Mouse (Mus musculus) CH12.LX (cell line): ENCODE data around the gene Pfkfb4. TPM values are rescaled to one million over a fixed set of nuclear protein-coding genes. Genes with fewer than 3 reads are reported as not detected.

Experiments used
- DNase-seq: peaks from one replicate; pipeline ENCODE4 v3.0.0-alpha.2; 2013; ENCODE audit errors: extremely low read depth
- H3K27ac ChIP-seq: 2 replicates; pipeline ENCODE4 v1.5.1; 2012; ENCODE audit warnings: low read depth, mild to moderate bottlenecking, control low read depth, moderate library complexity; ENCODE audit not compliant: insufficient read depth
- H3K27me3 ChIP-seq: replicated peaks from 2 replicates; pipeline ENCODE3; 2012; ENCODE audit warnings: inconsistent platforms
- H3K36me3 ChIP-seq, 2 experiments: replicated peaks in 1 of 2; 2 replicates each; pipeline versions ENCODE3 to v1.6.1; 2012; ENCODE audit warnings: inconsistent platforms in 1 of 2, low read length in 1 of 2, mild to moderate bottlenecking in 1 of 2, mixed read lengths in 1 of 2, moderate library complexity in 1 of 2; ENCODE audit not compliant: control insufficient read depth in 1 of 2, insufficient read depth in 1 of 2
- H3K4me1 ChIP-seq, 2 experiments: 2 replicates each; pipeline ENCODE4 v1.6.1; 2012; ENCODE audit warnings: inconsistent platforms in 1 of 2, moderate library complexity in 1 of 2; ENCODE audit not compliant: insufficient read depth in 2 of 2, control insufficient read depth in 1 of 2
- H3K4me2 ChIP-seq: 2 replicates; pipeline ENCODE4 v1.6.1; 2012; ENCODE audit warnings: low read depth, mild to moderate bottlenecking, control low read depth; ENCODE audit not compliant: poor library complexity, insufficient read depth, severe bottlenecking
- H3K4me3 ChIP-seq, 3 experiments: fragments of 150-350 bp in 1 of 3; sonication (generic) in 1 of 3; replicated peaks in 1 of 3; 2 replicates each; pipeline versions ENCODE3 to v1.5.1; 2011 to 2012; ENCODE audit warnings: low read depth in 2 of 3, low read length in 2 of 3, mild to moderate bottlenecking in 2 of 3, moderate library complexity in 2 of 3, control low read depth in 1 of 3, improper control_type of control experiment in 1 of 3, inconsistent platforms in 1 of 3, mixed read lengths in 1 of 3; ENCODE audit not compliant: poor library complexity in 1 of 3
- H3K79me2 ChIP-seq: replicated peaks from 2 replicates; pipeline ENCODE4 v1.6.1; 2012; ENCODE audit warnings: mild to moderate bottlenecking, moderate library complexity; ENCODE audit not compliant: control insufficient read depth, poor library complexity, insufficient read depth, severe bottlenecking; ENCODE audit errors: extremely low read depth
- H3K9ac ChIP-seq: 2 replicates; pipeline ENCODE4 v1.6.1; 2012; ENCODE audit warnings: low read depth, mild to moderate bottlenecking, control low read depth, moderate library complexity; ENCODE audit not compliant: insufficient read depth
- H3K9me3 ChIP-seq: replicated peaks from 2 replicates; pipeline ENCODE3; 2012; ENCODE audit warnings: low read length, inconsistent platforms, mixed read lengths
- BHLHE40 ChIP-seq: IDR thresholded peaks from 2 replicates; pipeline ENCODE4 v1.6.1; 2011; ENCODE audit warnings: mild to moderate bottlenecking, low read depth, low read length, improper control_type of control experiment
- CHD1 ChIP-seq: IDR thresholded peaks from 2 replicates; pipeline ENCODE4 v1.6.1; 2012; ENCODE audit warnings: low read depth, low read length, improper control_type of control experiment, inconsistent platforms
- CHD2 ChIP-seq: IDR thresholded peaks from 2 replicates; pipeline ENCODE4 v1.6.1; 2011; ENCODE audit warnings: low read length, improper control_type of control experiment
- CTCF ChIP-seq, 2 experiments: IDR thresholded peaks in 1 of 2; conservative IDR thresholded peaks in 1 of 2; 2 replicates each; pipeline ENCODE4 v1.5.1; 2011 to 2012; ENCODE audit warnings: low read depth in 2 of 2, low read length in 2 of 2, improper control_type of control experiment in 1 of 2, inconsistent platforms in 1 of 2, mild to moderate bottlenecking in 1 of 2, moderate library complexity in 1 of 2
- E2F4 ChIP-seq: IDR thresholded peaks from 2 replicates; pipeline ENCODE4 v1.6.1; 2011; ENCODE audit warnings: low read depth, low read length, improper control_type of control experiment; ENCODE audit not compliant: insufficient replicate concordance
- EP300 ChIP-seq: IDR thresholded peaks from 2 replicates; pipeline ENCODE4 v1.6.1; 2011; ENCODE audit warnings: low read length, improper control_type of control experiment
- ETS1 ChIP-seq: conservative IDR thresholded peaks from 2 replicates; pipeline ENCODE4 v1.6.1; 2012; ENCODE audit warnings: low read depth, mild to moderate bottlenecking, inconsistent platforms, low read length, improper control_type of control experiment, moderate library complexity
- GABPA ChIP-seq: IDR thresholded peaks from 2 replicates; pipeline ENCODE4 v1.6.1; 2012; ENCODE audit warnings: low read depth, low read length, improper control_type of control experiment, inconsistent platforms; ENCODE audit not compliant: insufficient replicate concordance
- HCFC1 ChIP-seq: IDR thresholded peaks from 2 replicates; pipeline ENCODE4 v1.6.1; 2012; ENCODE audit warnings: low read depth, mild to moderate bottlenecking, inconsistent platforms, low read length, improper control_type of control experiment
- JUN ChIP-seq: IDR thresholded peaks from 2 replicates; pipeline ENCODE4 v1.6.1; 2011; ENCODE audit warnings: low read depth, mild to moderate bottlenecking, low read length, improper control_type of control experiment, moderate library complexity; ENCODE audit not compliant: insufficient read depth
- MAFK ChIP-seq: IDR thresholded peaks from 2 replicates; pipeline ENCODE4 v1.6.1; 2011; ENCODE audit warnings: low read length, improper control_type of control experiment; ENCODE audit not compliant: insufficient replicate concordance
- MAZ ChIP-seq: IDR thresholded peaks from 2 replicates; pipeline ENCODE4 v1.6.1; 2012; ENCODE audit warnings: low read depth, mild to moderate bottlenecking, inconsistent platforms, low read length, improper control_type of control experiment, moderate library complexity
- MYC ChIP-seq: IDR thresholded peaks from 2 replicates; pipeline ENCODE4 v1.6.1; 2011; ENCODE audit warnings: low read depth, mild to moderate bottlenecking, improper control_type of control experiment, low read length
- NELFE ChIP-seq: IDR thresholded peaks from 2 replicates; pipeline ENCODE4 v1.6.1; 2011; ENCODE audit warnings: low read depth, low read length, improper control_type of control experiment
- PAX5 ChIP-seq: IDR thresholded peaks from 2 replicates; pipeline ENCODE4 v1.6.1; 2012; ENCODE audit warnings: low read length, inconsistent platforms, mixed read lengths
- POLR2A ChIP-seq: IDR thresholded peaks from 2 replicates; pipeline ENCODE4 v1.6.1; 2011; ENCODE audit warnings: low read depth, mild to moderate bottlenecking, improper control_type of control experiment, low read length
- RAD21 ChIP-seq: IDR thresholded peaks from 2 replicates; pipeline ENCODE4 v1.6.1; 2011; ENCODE audit warnings: low read depth, mild to moderate bottlenecking, low read length, improper control_type of control experiment, moderate library complexity
- RCOR1 ChIP-seq: conservative IDR thresholded peaks from 2 replicates; pipeline ENCODE4 v1.6.1; 2012; ENCODE audit warnings: low read depth, mild to moderate bottlenecking, inconsistent platforms, low read length, improper control_type of control experiment
- SIN3A ChIP-seq: IDR thresholded peaks from 2 replicates; pipeline ENCODE4 v1.6.1; 2012; ENCODE audit warnings: low read length, improper control_type of control experiment, inconsistent platforms
- TBP ChIP-seq: conservative IDR thresholded peaks from 2 replicates; pipeline ENCODE4 v1.6.1; 2011; ENCODE audit warnings: low read depth, low read length, improper control_type of control experiment
- TCF12 ChIP-seq: IDR thresholded peaks from 2 replicates; pipeline ENCODE4 v1.6.1; 2014; ENCODE audit warnings: low read depth, mild to moderate bottlenecking, inconsistent platforms, low read length, improper control_type of control experiment
- UBTF ChIP-seq: IDR thresholded peaks from 2 replicates; pipeline ENCODE4 v1.6.1; 2012; ENCODE audit warnings: low read depth, mild to moderate bottlenecking, inconsistent platforms, low read length, improper control_type of control experiment, moderate library complexity
- ZC3H11A ChIP-seq: IDR thresholded peaks from 2 replicates; pipeline ENCODE4 v1.6.1; 2012; ENCODE audit warnings: low read depth, mild to moderate bottlenecking, inconsistent platforms, low read length, improper control_type of control experiment
- ZKSCAN1 ChIP-seq: IDR thresholded peaks from 2 replicates; pipeline ENCODE4 v1.6.1; 2012; ENCODE audit warnings: low read depth, inconsistent platforms, low read length, improper control_type of control experiment, borderline replicate concordance
- ZMIZ1 ChIP-seq: IDR thresholded peaks from 2 replicates; pipeline ENCODE4 v1.6.1; 2012; ENCODE audit warnings: low read depth, mild to moderate bottlenecking, inconsistent platforms, low read length, improper control_type of control experiment
- ZNF384 ChIP-seq: IDR thresholded peaks from 2 replicates; pipeline ENCODE4 v1.6.1; 2012; ENCODE audit warnings: low read depth, low read length, improper control_type of control experiment, inconsistent platforms
- dilution Hi-C: fragments of 300-500 bp; cut with MboI; formaldehyde crosslinking; loops from 2 replicates; pipeline ENCODE4 v1.14.3; 2020; ENCODE audit warnings: low sequenced_read_pairs; ENCODE audit not compliant: extremely low pct_unique_long_range_greater_than_20kb, extremely low pct_ligation_motif_present
- in situ Hi-C: fragments of 300-500 bp; cut with MboI; formaldehyde crosslinking; loops from 3 replicates; pipeline ENCODE4 v1.14.3; 2019; ENCODE audit warnings: low sequenced_read_pairs, low pct_ligation_motif_present, low pct_unique_long_range_greater_than_20kb, mixed read lengths
- polyA plus RNA-seq: library from polyadenylated mRNA; unstranded; fragments of >175 nt; gene quantifications from 2 replicates; pipeline ENCODE4 v1.2.1, GENCODE M21; 2012; ENCODE audit warnings: low read depth; ENCODE audit not compliant: insufficient read length
- total RNA-seq, 2 experiments: library from RNA; depleted of rRNA; stranded (reverse); fragments of 300-350 nt in 1 of 2; fragments of >200 nt in 1 of 2; gene quantifications; 2 replicates each; pipeline ENCODE4 v1.2.3; 2012 to 2014

Gene Pfkfb4
- total and polyA plus RNA-seq, 3 experiments = 5.1 to 6.7 (median 5.9) TPM

- TF ChIP-seq MAFK (no peak), PAX5 (no peak), CTCF (conservative IDR thresholded peaks at IDR 0.05 in 1 of 2, IDR thresholded peaks at IDR 0.05 in 1 of 2; ENCODE audit: low read depth in 2 of 2, low read length in 2 of 2) (peak in 1 of 2 experiments; percentile 50; a peak in 2 of 4 replicates), POLR2A (no peak; the same call in 1 of the 2 replicates), ZKSCAN1 (no peak), TCF12 (peak; percentile 61; the same call in 1 of the 2 replicates)
These were observed 59.1 kb downstream of the Pfkfb4 start (continued) for GRCm38 (mm10) chr9:109050674-109050997.

GRCm38 (mm10) chr9:109051011-109051501 lies 59.5 kb downstream of the Pfkfb4 start:
- Histone ChIP-seq H3K36me3 (peaks cover 4 to 22% of the 10 kb centered on the region in 2 experiments), H3K27me3 (no peaks in the 10 kb centered on the region), H3K27ac (peak overlapping the region; percentile 93), H3K9me3 (no peaks in the 10 kb centered on the region), H3K9ac (peak overlapping the region; percentile 56), H3K4me3 (peak overlapping the region; percentile 67 to 91 (median 70)), H3K4me2 (peak overlapping the region; percentile 88), H3K4me1 (peaks cover 22 to 52% of the 10 kb centered on the region in 2 experiments), H3K79me2 (peaks cover 57% of the 10 kb centered on the region)
- in situ Hi-C loops = no loop called here
- 0 out of 2 replicates have a peak, but pooled peaks have one; percentile 3 for TF ChIP-seq BHLHE40
- no peak for TF ChIP-seq JUN
- TF ChIP-seq ZNF384 = no peak
- peak; percentile 38; the same call in 1 of the 2 replicates for TF ChIP-seq POLR2A
- TF ChIP-seq SIN3A = peak; percentile 47; the same call in 1 of the 2 replicates
- TF ChIP-seq ETS1 = peak; percentile 52
- TF ChIP-seq ZC3H11A = no peak
- peak; percentile 68 for TF ChIP-seq MAZ
- TF ChIP-seq RAD21 = no peak
- dilution Hi-C loops = no loop called here
- peak; percentile 75 for DNase-seq

- dilution Hi-C loops (no loop called here), in situ Hi-C loops (no loop called here)
- peaks cover 12 to 27% of the 10 kb centered on the region in 2 experiments for H3K36me3 ChIP-seq
- H3K4me1 ChIP-seq = peaks cover 27 to 57% of the 10 kb centered on the region in 2 experiments
- H3K9me3 ChIP-seq = no peaks in the 10 kb centered on the region
- peak overlapping the region; percentile 56 for H3K9ac ChIP-seq
- H3K79me2 ChIP-seq = peaks cover 64% of the 10 kb centered on the region
- no peaks in the 10 kb centered on the region for H3K27me3 ChIP-seq
- peak overlapping the region; percentile 93 for H3K27ac ChIP-seq
- peak; percentile 74 for DNase-seq
- H3K4me2 ChIP-seq = peak overlapping the region; percentile 88
- peak overlapping the region; percentile 67 to 91 (median 70) for H3K4me3 ChIP-seq
- TF ChIP-seq EP300 (peak; percentile 17; the same call in 1 of the 2 replicates), E2F4 (no peak), JUN (no peak; the same call in 1 of the 2 replicates), MAFK (no peak), CHD1 (no peak; the same call in 1 of the 2 replicates), CHD2 (0 out of 2 replicates have a peak, but pooled peaks have one; percentile 14), NELFE (peak; percentile 30; the same call in 1 of the 2 replicates), TBP (0 out of 2 replicates have a peak, but pooled peaks have one; percentile 37), TCF12 (no peak; the same call in 1 of the 2 replicates), MYC (0 out of 2 replicates have a peak, but pooled peaks have one; percentile 13), RCOR1 (peak; percentile 46; the same call in 1 of the 2 replicates), ZMIZ1 (no peak), POLR2A (no peak), UBTF (no peak), ZKSCAN1 (no peak), ZC3H11A (no peak), HCFC1 (no peak; the same call in 1 of the 2 replicates), GABPA (no peak), ZNF384 (no peak)
These were observed 60.3 kb downstream of the Pfkfb4 start for GRCm38 (mm10) chr9:109051651-109052489.
